Mouse (Mus musculus): ENCODE data around the gene Acp1. TPM values are rescaled to one million over a fixed set of nuclear protein-coding genes. Genes with fewer than 3 reads are reported as not detected.
A peak's percentile ranks its signal among the peaks of the same experiment; 100 is the strongest.

The Acp1 gene
- total and polyA plus RNA-seq, 2 experiments from 2014 or later, result 49.6 to 130 TPM

- DNase-seq (no peak), ATAC-seq (no peak)
- no peak overlapping the region for H3K4me2 ChIP-seq (ENCODE audit: low read depth)
- H3K36me3 ChIP-seq (ENCODE audit: insufficient read depth), result no peaks in the 10 kb centered on the region
- no peak overlapping the region for H3K9ac ChIP-seq
- no peak overlapping the region for H3K27ac ChIP-seq (ENCODE audit: low read depth, low read length)
- H3K4me3 ChIP-seq (ENCODE audit: low read depth, low read length), result no peak overlapping the region
- H3K9me3 ChIP-seq (ENCODE audit: low read length), result no peaks in the 10 kb centered on the region
- WGBS, result 85% methylated on average over 7 of the region's 7 CpGs
- no peak for TF ChIP-seq CTCF (IDR thresholded peaks at IDR 0.05; ENCODE audit: low read depth)
- H3K27me3 ChIP-seq (ENCODE audit: insufficient read depth, low read length), result no peaks in the 10 kb centered on the region
- H3K4me1 ChIP-seq (ENCODE audit: insufficient read depth), result no peaks in the 10 kb centered on the region
Measured at GRCm38 (mm10) chr12:30891438-30891837, 20.0 kb downstream of the Acp1 start.

GRCm38 (mm10) chr12:30890067-30890466 is 21.3 kb downstream of the Acp1 start:
- WGBS, result 36% methylated on average over 5 of the region's 5 CpGs
- Histone ChIP-seq H3K9ac (no peak overlapping the region), H3K4me3 (ENCODE audit: low read depth, low read length) (no peak overlapping the region), H3K4me1 (ENCODE audit: insufficient read depth) (no peaks in the 10 kb centered on the region), H3K9me3 (ENCODE audit: low read length) (no peaks in the 10 kb centered on the region), H3K27me3 (ENCODE audit: insufficient read depth, low read length) (peaks cover 9% of the 10 kb centered on the region), H3K4me2 (ENCODE audit: low read depth) (no peak overlapping the region), H3K36me3 (ENCODE audit: insufficient read depth) (no peaks in the 10 kb centered on the region), H3K27ac (ENCODE audit: low read depth, low read length) (no peak overlapping the region)
- peak; percentile 68 for ATAC-seq
- peak; percentile 78 for DNase-seq
- TF ChIP-seq CTCF (IDR thresholded peaks at IDR 0.05; ENCODE audit: low read depth), result peak; percentile 87

- TF ChIP-seq CTCF (IDR thresholded peaks at IDR 0.05; ENCODE audit: low read depth), result no peak
- 0 out of 2 replicates have a peak, but pooled peaks cover 5% of the 10 kb centered on the region for H3K4me1 ChIP-seq (ENCODE audit: insufficient read depth)
- no peaks in the 10 kb centered on the region for H3K36me3 ChIP-seq (ENCODE audit: insufficient read depth)
- DNase-seq (no peak), ATAC-seq (no peak)
- H3K4me2 ChIP-seq (ENCODE audit: low read depth), result no peak overlapping the region
- H3K27me3 ChIP-seq (ENCODE audit: insufficient read depth, low read length), result peaks cover 19% of the 10 kb centered on the region
- no peak overlapping the region for H3K9ac ChIP-seq
- H3K9me3 ChIP-seq (ENCODE audit: low read length), result no peaks in the 10 kb centered on the region
- H3K27ac ChIP-seq (ENCODE audit: low read depth, low read length), result no peak overlapping the region
- H3K4me3 ChIP-seq (ENCODE audit: low read depth, low read length), result no peak overlapping the region
- WGBS, result 82% methylated on average over 4 of the region's 4 CpGs
Measured at GRCm38 (mm10) chr12:30888003-30888402, 23.4 kb downstream of the Acp1 start.

- no peak overlapping the region for H3K4me3 ChIP-seq (ENCODE audit: low read depth, low read length)
- H3K9me3 ChIP-seq (ENCODE audit: low read length), result no peaks in the 10 kb centered on the region
- no peak overlapping the region for H3K4me2 ChIP-seq (ENCODE audit: low read depth)
- ATAC-seq (no peak), DNase-seq (no peak)
- TF ChIP-seq CTCF (IDR thresholded peaks at IDR 0.05; ENCODE audit: low read depth), result no peak
- no peak overlapping the region for H3K9ac ChIP-seq
- H3K36me3 ChIP-seq (ENCODE audit: insufficient read depth), result no peaks in the 10 kb centered on the region
- H3K27me3 ChIP-seq (ENCODE audit: insufficient read depth, low read length), result peaks cover 21% of the 10 kb centered on the region
- 79% methylated on average over 6 of the region's 6 CpGs for WGBS
- H3K27ac ChIP-seq (ENCODE audit: low read depth, low read length), result no peak overlapping the region
- H3K4me1 ChIP-seq (ENCODE audit: insufficient read depth), result 0 out of 2 replicates have a peak, but pooled peaks cover 5% of the 10 kb centered on the region
Measured at GRCm38 (mm10) chr12:30885891-30886290, 25.5 kb downstream of the Acp1 start.

GRCm38 (mm10) chr12:30884622-30885230 is 26.7 kb downstream of the Acp1 start:
- no peak for DNase-seq
- H3K4me1 ChIP-seq (ENCODE audit: insufficient read depth), result 0 out of 2 replicates have a peak, but pooled peaks cover 5% of the 10 kb centered on the region
- peak overlapping the region; percentile 47 for H3K9ac ChIP-seq
- 8% methylated on average over 39 of the region's 39 CpGs for WGBS
- peak overlapping the region; percentile 47 for H3K4me3 ChIP-seq (ENCODE audit: low read depth, low read length)
- H3K36me3 ChIP-seq (ENCODE audit: insufficient read depth), result no peaks in the 10 kb centered on the region
- peaks cover 21% of the 10 kb centered on the region for H3K27me3 ChIP-seq (ENCODE audit: insufficient read depth, low read length)
- TF ChIP-seq CTCF (IDR thresholded peaks at IDR 0.05; ENCODE audit: low read depth), result no peak
- H3K9me3 ChIP-seq (ENCODE audit: low read length), result no peaks in the 10 kb centered on the region
- H3K4me2 ChIP-seq (ENCODE audit: low read depth), result peak overlapping the region; percentile 98
- peak; percentile 48 for ATAC-seq
- H3K27ac ChIP-seq (ENCODE audit: low read depth, low read length), result no peak overlapping the region

- Histone ChIP-seq H3K27me3 (ENCODE audit: insufficient read depth, low read length) (peaks cover 21% of the 10 kb centered on the region), H3K4me2 (ENCODE audit: low read depth) (peak within 1 kb of the TSS; percentile 98), H3K4me3 (ENCODE audit: low read depth, low read length) (peak within 1 kb of the TSS; percentile 47), H3K27ac (ENCODE audit: low read depth, low read length) (no peak within 1 kb of the TSS), H3K9me3 (ENCODE audit: low read length) (no peaks in the 10 kb centered on the region), H3K9ac (peak within 1 kb of the TSS; percentile 47), H3K4me1 (ENCODE audit: insufficient read depth) (0 out of 2 replicates have a peak, but pooled peaks cover 5% of the 10 kb centered on the region), H3K36me3 (ENCODE audit: insufficient read depth) (no peaks in the 10 kb centered on the region)
- no peak for TF ChIP-seq CTCF (IDR thresholded peaks at IDR 0.05; ENCODE audit: low read depth)
- DNase-seq (peak; percentile 35), ATAC-seq (peak; percentile 72)
- WGBS, result under 1% methylated on average over 58 of the region's 58 CpGs
Measured at GRCm38 (mm10) chr12:30883986-30884621, 27.3 kb downstream of the Acp1 start, which contains the start of gene Alkal2. Gene Alkal2 (plus strand): TSS chr12:30884322.

GRCm38 (mm10) chr12:30883592-30883985 is 27.8 kb downstream of the Acp1 start:
- H3K9ac ChIP-seq, result peak overlapping the region; percentile 47; the same call in 1 of the 2 replicates
- H3K4me1 ChIP-seq (ENCODE audit: insufficient read depth), result 0 out of 2 replicates have a peak, but pooled peaks cover 5% of the 10 kb centered on the region
- peak overlapping the region; percentile 47 for H3K4me3 ChIP-seq (ENCODE audit: low read depth, low read length)
- no peak overlapping the region for H3K27ac ChIP-seq (ENCODE audit: low read depth, low read length)
- H3K27me3 ChIP-seq (ENCODE audit: insufficient read depth, low read length), result peaks cover 21% of the 10 kb centered on the region
- ATAC-seq, result 0 out of 2 replicates have a peak, but pooled peaks have one; percentile 14
- H3K36me3 ChIP-seq (ENCODE audit: insufficient read depth), result no peaks in the 10 kb centered on the region
- no peak for DNase-seq
- peak overlapping the region; percentile 98 for H3K4me2 ChIP-seq (ENCODE audit: low read depth)
- TF ChIP-seq CTCF (IDR thresholded peaks at IDR 0.05; ENCODE audit: low read depth), result no peak
- H3K9me3 ChIP-seq (ENCODE audit: low read length), result no peaks in the 10 kb centered on the region
- 17% methylated on average over 4 of the region's 4 CpGs for WGBS
